Mouse (Mus musculus) ZHBTc4 (cell line): ENCODE measurements at regions not wholly inside any gene's neighbourhood (a gene's known extent, or its start where the extent isn't known, plus 50 kb on each side); places are given as distances from the start of the nearest gene placed in this dataset.
"Not testable (repeated sequence)": the region's sequence is repeated elsewhere in the genome, so short reads cannot be mapped to it uniquely, and the experiment has no call there.

Experiments
- DNase-seq: peaks from one replicate; pipeline ENCODE4 v3.0.0-alpha.2; 2011; ENCODE audit warnings: low read depth, low spot score

GRCm38 (mm10) chr14:112218476-112218875 lies 543.6 kb downstream of the Slitrk5 start:
- DNase-seq = not testable (repeated sequence)

DNA sequence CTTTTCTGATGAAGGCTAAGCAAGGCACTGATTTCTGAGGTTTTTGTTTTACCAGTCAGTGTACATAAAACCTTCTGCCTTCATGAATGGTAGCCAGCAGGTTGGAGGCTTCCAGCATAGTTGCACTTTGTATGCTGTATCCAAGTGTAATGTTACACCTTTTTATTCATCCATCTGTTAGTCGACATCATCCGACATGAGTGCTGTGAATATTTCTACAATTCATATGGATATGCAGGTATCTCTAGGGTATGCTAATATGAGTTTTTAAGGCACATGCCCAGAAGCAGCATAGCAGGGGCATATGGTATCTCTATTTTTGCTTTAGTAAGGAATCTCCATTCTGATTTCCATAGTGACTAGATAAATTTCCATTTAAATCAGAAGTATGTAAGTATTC lies 555.6 kb downstream of the Slitrk5 start:
- DNase-seq = no peak

DNA sequence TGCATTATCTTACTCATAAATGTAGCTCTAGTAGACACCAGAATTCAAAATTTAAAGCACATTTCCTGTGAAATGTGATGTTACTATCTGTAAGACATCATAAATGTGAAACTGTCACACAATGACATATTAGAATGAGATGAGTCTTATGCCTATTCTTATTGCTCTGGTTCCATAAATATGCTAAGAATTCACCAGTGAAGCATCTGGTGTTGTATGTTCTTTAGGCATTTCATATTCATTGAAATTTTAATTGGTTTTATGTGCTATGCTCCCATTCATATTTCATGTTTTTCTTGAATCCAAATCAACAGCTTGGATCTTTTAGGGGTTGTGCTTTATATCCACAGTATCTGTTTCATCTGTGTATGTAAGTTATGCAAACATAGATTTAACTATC lies 564.6 kb downstream of the Slitrk5 start:
- no peak for DNase-seq

- no peak for DNase-seq
These were observed 573.3 kb downstream of the Slitrk5 start for GRCm38 (mm10) chr14:112248165-112248564.

- no peak for DNase-seq
These were observed 623.3 kb downstream of the Slitrk5 start for GRCm38 (mm10) chr14:112298002-112298777.

DNA sequence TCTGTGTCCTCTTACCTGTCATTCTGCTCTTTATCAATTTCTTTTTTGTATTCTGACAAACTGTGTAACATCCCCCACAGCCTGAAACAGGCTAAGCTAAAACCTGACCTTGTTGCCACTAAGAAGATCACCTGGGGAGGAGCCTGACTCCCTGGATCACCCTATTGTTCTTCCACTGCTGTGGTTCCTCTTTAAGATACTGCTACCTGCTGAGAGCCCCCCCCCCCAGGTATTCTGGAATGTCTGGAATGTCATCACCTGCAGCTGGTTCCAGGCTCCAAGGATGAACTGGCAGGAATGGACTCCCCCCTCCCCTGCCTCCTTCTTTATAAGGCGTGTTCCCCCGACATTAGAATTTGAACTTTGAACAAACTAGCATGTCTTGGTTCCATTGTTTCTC lies 650.7 kb downstream of the Slitrk5 start:
- DNase-seq = peak; percentile 52
